Mouse (Mus musculus): Measurements from ENCODE around the gene Mmp20. TPM values are rescaled to one million over a fixed set of nuclear protein-coding genes. Genes with fewer than 3 reads are reported as not detected.

The Mmp20 gene
- polyA plus RNA-seq, 1 experiment from 2014 or later = not detected

- no peak overlapping the region for H3K9ac ChIP-seq (replicated peaks; ENCODE audit: low read depth, low read length)
- H3K4me1 ChIP-seq (ENCODE audit: control insufficient read depth, insufficient read depth, low read length) = no peaks in the 10 kb centered on the region
- no peak overlapping the region for H3K4me3 ChIP-seq (ENCODE audit: low read depth, low read length)
- H3K27ac ChIP-seq (ENCODE audit: low read depth, low read length) = no peak overlapping the region
- 87% methylated on average over 3 of the region's 3 CpGs for WGBS
- no peaks in the 10 kb centered on the region for H3K27me3 ChIP-seq (ENCODE audit: control insufficient read depth, insufficient read depth, low read length)
- no peaks in the 10 kb centered on the region for H3K36me3 ChIP-seq (ENCODE audit: control insufficient read depth, insufficient read depth, low read length)
- no peak for ATAC-seq (ENCODE audit: low read depth)
- no peak overlapping the region for H3K4me2 ChIP-seq (ENCODE audit: low read depth, low read length)
- H3K9me3 ChIP-seq (ENCODE audit: control insufficient read depth, low read length) = no peaks in the 10 kb centered on the region
These were observed 19.9 kb downstream of the Mmp20 start for GRCm38 (mm10) chr9:7647901-7648300.

- Histone ChIP-seq H3K4me2 (ENCODE audit: low read depth, low read length) (no peak overlapping the region), H3K9me3 (ENCODE audit: control insufficient read depth, low read length) (no peaks in the 10 kb centered on the region), H3K4me1 (ENCODE audit: control insufficient read depth, insufficient read depth, low read length) (no peaks in the 10 kb centered on the region), H3K36me3 (ENCODE audit: control insufficient read depth, insufficient read depth, low read length) (no peaks in the 10 kb centered on the region), H3K27ac (ENCODE audit: low read depth, low read length) (no peak overlapping the region), H3K4me3 (ENCODE audit: low read depth, low read length) (no peak overlapping the region), H3K9ac (replicated peaks; ENCODE audit: low read depth, low read length) (no peak overlapping the region), H3K27me3 (ENCODE audit: control insufficient read depth, insufficient read depth, low read length) (no peaks in the 10 kb centered on the region)
- no peak for ATAC-seq (ENCODE audit: low read depth)
- WGBS = 90% methylated on average over 5 of the region's 5 CpGs
These were observed 22.6 kb downstream of the Mmp20 start for GRCm38 (mm10) chr9:7650397-7651180.

- H3K4me1 ChIP-seq (ENCODE audit: control insufficient read depth, insufficient read depth, low read length) = no peaks in the 10 kb centered on the region
- WGBS = 91% methylated on average over 5 of the region's 5 CpGs
- no peak overlapping the region for H3K27ac ChIP-seq (ENCODE audit: low read depth, low read length)
- ATAC-seq (ENCODE audit: low read depth) = no peak
- H3K9ac ChIP-seq (replicated peaks; ENCODE audit: low read depth, low read length) = no peak overlapping the region
- H3K4me3 ChIP-seq (ENCODE audit: low read depth, low read length) = no peak overlapping the region
- H3K4me2 ChIP-seq (ENCODE audit: low read depth, low read length) = no peak overlapping the region
- no peaks in the 10 kb centered on the region for H3K36me3 ChIP-seq (ENCODE audit: control insufficient read depth, insufficient read depth, low read length)
- no peaks in the 10 kb centered on the region for H3K9me3 ChIP-seq (ENCODE audit: control insufficient read depth, low read length)
- no peaks in the 10 kb centered on the region for H3K27me3 ChIP-seq (ENCODE audit: control insufficient read depth, insufficient read depth, low read length)
These were observed 24.5 kb downstream of the Mmp20 start for GRCm38 (mm10) chr9:7652351-7653085.

- Histone ChIP-seq H3K27me3 (ENCODE audit: control insufficient read depth, insufficient read depth, low read length) (no peaks in the 10 kb centered on the region), H3K9me3 (ENCODE audit: control insufficient read depth, low read length) (no peaks in the 10 kb centered on the region), H3K4me2 (ENCODE audit: low read depth, low read length) (no peak overlapping the region), H3K9ac (replicated peaks; ENCODE audit: low read depth, low read length) (no peak overlapping the region), H3K4me3 (ENCODE audit: low read depth, low read length) (no peak overlapping the region), H3K4me1 (ENCODE audit: control insufficient read depth, insufficient read depth, low read length) (no peaks in the 10 kb centered on the region), H3K36me3 (ENCODE audit: control insufficient read depth, insufficient read depth, low read length) (no peaks in the 10 kb centered on the region), H3K27ac (ENCODE audit: low read depth, low read length) (no peak overlapping the region)
- 82% methylated on average over 4 of the region's 4 CpGs for WGBS
- no peak for ATAC-seq (ENCODE audit: low read depth)
These were observed 29.9 kb downstream of the Mmp20 start for GRCm38 (mm10) chr9:7657946-7658345.

GRCm38 (mm10) chr9:7659469-7660020, 31.5 kb downstream of the Mmp20 start:
- Histone ChIP-seq H3K9me3 (ENCODE audit: control insufficient read depth, low read length) (no peaks in the 10 kb centered on the region), H3K4me3 (ENCODE audit: low read depth, low read length) (no peak overlapping the region), H3K4me2 (ENCODE audit: low read depth, low read length) (no peak overlapping the region), H3K36me3 (ENCODE audit: control insufficient read depth, insufficient read depth, low read length) (no peaks in the 10 kb centered on the region), H3K9ac (replicated peaks; ENCODE audit: low read depth, low read length) (no peak overlapping the region), H3K27ac (ENCODE audit: low read depth, low read length) (no peak overlapping the region), H3K4me1 (ENCODE audit: control insufficient read depth, insufficient read depth, low read length) (no peaks in the 10 kb centered on the region), H3K27me3 (ENCODE audit: control insufficient read depth, insufficient read depth, low read length) (no peaks in the 10 kb centered on the region)
- no peak for ATAC-seq (ENCODE audit: low read depth)
- WGBS = 17% methylated on average over 6 of the region's 6 CpGs

GRCm38 (mm10) chr9:7661371-7661770, 33.3 kb downstream of the Mmp20 start:
- Histone ChIP-seq H3K4me1 (ENCODE audit: control insufficient read depth, insufficient read depth, low read length) (no peaks in the 10 kb centered on the region), H3K9me3 (ENCODE audit: control insufficient read depth, low read length) (no peaks in the 10 kb centered on the region), H3K9ac (replicated peaks; ENCODE audit: low read depth, low read length) (no peak overlapping the region), H3K27ac (ENCODE audit: low read depth, low read length) (no peak overlapping the region), H3K4me3 (ENCODE audit: low read depth, low read length) (no peak overlapping the region), H3K27me3 (ENCODE audit: control insufficient read depth, insufficient read depth, low read length) (no peaks in the 10 kb centered on the region), H3K4me2 (ENCODE audit: low read depth, low read length) (no peak overlapping the region), H3K36me3 (ENCODE audit: control insufficient read depth, insufficient read depth, low read length) (no peaks in the 10 kb centered on the region)
- no peak for ATAC-seq (ENCODE audit: low read depth)
- WGBS = 100% methylated on average over 1 of the region's 1 CpGs

GRCm38 (mm10) chr9:7669674-7670073, 41.6 kb downstream of the Mmp20 start:
- 88% methylated on average over 1 of the region's 1 CpGs for WGBS
- Histone ChIP-seq H3K4me2 (ENCODE audit: low read depth, low read length) (no peak overlapping the region), H3K9ac (replicated peaks; ENCODE audit: low read depth, low read length) (no peak overlapping the region), H3K36me3 (ENCODE audit: control insufficient read depth, insufficient read depth, low read length) (no peaks in the 10 kb centered on the region), H3K4me3 (ENCODE audit: low read depth, low read length) (no peak overlapping the region), H3K9me3 (ENCODE audit: control insufficient read depth, low read length) (no peaks in the 10 kb centered on the region), H3K4me1 (ENCODE audit: control insufficient read depth, insufficient read depth, low read length) (no peaks in the 10 kb centered on the region), H3K27ac (ENCODE audit: low read depth, low read length) (no peak overlapping the region), H3K27me3 (ENCODE audit: control insufficient read depth, insufficient read depth, low read length) (no peaks in the 10 kb centered on the region)
- no peak for ATAC-seq (ENCODE audit: low read depth)

GRCm38 (mm10) chr9:7672985-7673384, 45.0 kb downstream of the Mmp20 start:
- Histone ChIP-seq H3K4me2 (ENCODE audit: low read depth, low read length) (no peak overlapping the region), H3K27me3 (ENCODE audit: control insufficient read depth, insufficient read depth, low read length) (no peaks in the 10 kb centered on the region), H3K4me1 (ENCODE audit: control insufficient read depth, insufficient read depth, low read length) (no peaks in the 10 kb centered on the region), H3K4me3 (ENCODE audit: low read depth, low read length) (no peak overlapping the region), H3K9me3 (ENCODE audit: control insufficient read depth, low read length) (no peaks in the 10 kb centered on the region), H3K36me3 (ENCODE audit: control insufficient read depth, insufficient read depth, low read length) (no peaks in the 10 kb centered on the region), H3K9ac (replicated peaks; ENCODE audit: low read depth, low read length) (no peak overlapping the region), H3K27ac (ENCODE audit: low read depth, low read length) (no peak overlapping the region)
- 89% methylated on average over 9 of the region's 9 CpGs for WGBS
- no peak for ATAC-seq (ENCODE audit: low read depth)

All from neural tube, embryonic 14.5 days (tissue).